Mouse (Mus musculus) midbrain, embryonic 15.5 days (tissue): ENCODE results near the gene Trim46. TPM values are rescaled to one million over a fixed set of nuclear protein-coding genes. Genes with fewer than 3 reads are reported as not detected.
"Not testable (repeated sequence)": the region's sequence is repeated elsewhere in the genome, so short reads cannot be mapped to it uniquely, and the experiment has no call there.

Source experiments
- ATAC-seq: fragments of 200-750 bp; cut with Nextera tagmentation; replicated peaks from 2 replicates; pipeline ENCODE4 v1.8.0; 2017; ENCODE audit warnings: moderate TSS enrichment
- H3K27ac ChIP-seq: fragments of 300-500 bp; sonication (generic); 2 replicates; pipeline ENCODE4 v1.5.1; 2015; ENCODE audit warnings: mild to moderate bottlenecking, inconsistent platforms
- H3K27me3 ChIP-seq: fragments of 300-500 bp; sonication (generic); replicated peaks from 2 replicates; pipeline ENCODE4 v1.6.1; 2015; ENCODE audit warnings: inconsistent platforms
- H3K36me3 ChIP-seq: fragments of 300-500 bp; sonication (generic); replicated peaks from 2 replicates; pipeline ENCODE4 v1.6.1; 2015; ENCODE audit warnings: inconsistent platforms
- H3K4me1 ChIP-seq: fragments of 300-500 bp; sonication (generic); 2 replicates; pipeline ENCODE4 v1.6.1; 2015; ENCODE audit warnings: inconsistent platforms
- H3K4me2 ChIP-seq: fragments of 300-500 bp; sonication (generic); 2 replicates; pipeline ENCODE4 v1.6.1; 2015; ENCODE audit warnings: inconsistent platforms, mild to moderate bottlenecking, moderate library complexity
- H3K4me3 ChIP-seq: fragments of 300-500 bp; sonication (generic); 2 replicates; pipeline ENCODE4 v1.5.1; 2015; ENCODE audit warnings: mild to moderate bottlenecking, inconsistent platforms
- H3K9ac ChIP-seq: fragments of 300-500 bp; sonication (generic); 2 replicates; pipeline ENCODE4 v1.6.1; 2015; ENCODE audit warnings: mild to moderate bottlenecking, inconsistent platforms
- H3K9me3 ChIP-seq: fragments of 300-500 bp; sonication (generic); 2 replicates; pipeline ENCODE4 v1.6.1; 2016; ENCODE audit warnings: inconsistent platforms
- WGBS: fragments of 180-500 bp; shearing (Covaris S2); methylation state at CpG from one replicate; pipeline ENCODE4 v1.1.7; 2015; ENCODE audit warnings: mixed read lengths; 5-methylcytosine and 5-hydroxymethylcytosine counted together
- polyA plus RNA-seq: library from polyadenylated mRNA; unstranded; fragments of >200 nt; fragmentation: Nextera tagmentation; extraction: Ambion mirVana; gene quantifications from 2 replicates; pipeline ENCODE4 v1.2.1, GENCODE M21; 2015

Gene Trim46
- polyA plus RNA-seq, 1 experiment from 2014 or later: 97.9 TPM

DNA sequence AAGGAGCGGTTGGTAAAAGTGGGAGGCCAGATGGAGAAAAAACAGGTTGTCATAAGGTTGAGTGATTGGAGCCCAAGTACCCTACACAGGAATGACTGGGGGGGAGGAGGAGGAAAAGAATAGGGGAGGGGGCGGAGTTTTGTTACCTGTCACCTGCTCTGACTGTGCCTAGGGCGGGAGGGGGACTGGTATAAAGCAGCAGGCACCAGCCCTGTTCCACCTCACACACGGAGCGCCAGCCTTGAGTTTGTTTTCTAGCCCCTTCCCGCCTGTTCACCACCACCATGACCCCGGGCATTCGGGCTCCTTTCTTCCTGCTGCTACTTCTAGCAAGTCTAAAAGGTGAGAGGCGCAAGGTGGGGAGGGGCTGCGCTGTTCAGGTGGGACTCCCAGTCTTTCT is 17.3 kb downstream of the Trim46 start, which contains the start of gene Muc1:
Muc1 (plus strand) TSS at position 222 of the 400 bp plus-strand sequence.
- ATAC-seq: no peak

DNA sequence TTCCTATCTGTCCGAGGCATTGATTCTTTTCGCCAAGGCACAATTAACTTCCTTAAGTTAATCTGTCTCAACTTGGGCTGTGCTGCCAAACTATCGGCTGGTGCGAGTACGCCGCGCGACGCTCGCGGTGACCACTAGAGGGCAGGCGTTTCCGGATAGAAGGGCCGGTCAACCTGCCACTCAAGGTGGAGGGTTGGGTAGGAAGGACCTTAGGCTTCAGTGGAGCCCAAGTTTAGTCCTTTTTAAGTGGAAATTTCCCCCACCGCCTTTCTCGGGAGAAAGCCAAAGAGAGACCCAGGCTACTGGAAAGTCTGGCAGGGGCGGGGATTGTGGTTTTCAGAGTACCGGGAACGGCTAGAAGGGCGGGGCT is 17.9 kb downstream of the Trim46 start:
- Histone ChIP-seq H3K9me3 (no peaks in the 10 kb centered on the region), H3K9ac (0 out of 2 replicates have a peak overlapping the region, but pooled peaks have one; percentile 3), H3K27me3 (no peaks in the 10 kb centered on the region), H3K4me2 (peak overlapping the region; percentile 65), H3K36me3 (no peaks in the 10 kb centered on the region), H3K4me3 (peak overlapping the region; percentile 37), H3K27ac (peak overlapping the region; percentile 86), H3K4me1 (peaks cover 57% of the 10 kb centered on the region)
- under 1% methylated on average over 20 of the region's 20 CpGs for WGBS
- ATAC-seq: peak; percentile 30; the same call in 1 of the 2 replicates

More for the DNA sequence above, 17.3 kb downstream of the Trim46 start, which contains the start of gene Muc1:
- Histone ChIP-seq H3K27me3 (no peaks in the 10 kb centered on the region), H3K9ac (0 out of 2 replicates have a peak within 1 kb of the TSS, but pooled peaks have one; percentile 3), H3K4me1 (peaks cover 50% of the 10 kb centered on the region), H3K4me3 (peak within 1 kb of the TSS; percentile 37), H3K9me3 (no peaks in the 10 kb centered on the region), H3K36me3 (no peaks in the 10 kb centered on the region), H3K4me2 (peak within 1 kb of the TSS; percentile 65), H3K27ac (peak within 1 kb of the TSS; percentile 86)
- WGBS: 34% methylated on average over 10 of the region's 10 CpGs

DNA sequence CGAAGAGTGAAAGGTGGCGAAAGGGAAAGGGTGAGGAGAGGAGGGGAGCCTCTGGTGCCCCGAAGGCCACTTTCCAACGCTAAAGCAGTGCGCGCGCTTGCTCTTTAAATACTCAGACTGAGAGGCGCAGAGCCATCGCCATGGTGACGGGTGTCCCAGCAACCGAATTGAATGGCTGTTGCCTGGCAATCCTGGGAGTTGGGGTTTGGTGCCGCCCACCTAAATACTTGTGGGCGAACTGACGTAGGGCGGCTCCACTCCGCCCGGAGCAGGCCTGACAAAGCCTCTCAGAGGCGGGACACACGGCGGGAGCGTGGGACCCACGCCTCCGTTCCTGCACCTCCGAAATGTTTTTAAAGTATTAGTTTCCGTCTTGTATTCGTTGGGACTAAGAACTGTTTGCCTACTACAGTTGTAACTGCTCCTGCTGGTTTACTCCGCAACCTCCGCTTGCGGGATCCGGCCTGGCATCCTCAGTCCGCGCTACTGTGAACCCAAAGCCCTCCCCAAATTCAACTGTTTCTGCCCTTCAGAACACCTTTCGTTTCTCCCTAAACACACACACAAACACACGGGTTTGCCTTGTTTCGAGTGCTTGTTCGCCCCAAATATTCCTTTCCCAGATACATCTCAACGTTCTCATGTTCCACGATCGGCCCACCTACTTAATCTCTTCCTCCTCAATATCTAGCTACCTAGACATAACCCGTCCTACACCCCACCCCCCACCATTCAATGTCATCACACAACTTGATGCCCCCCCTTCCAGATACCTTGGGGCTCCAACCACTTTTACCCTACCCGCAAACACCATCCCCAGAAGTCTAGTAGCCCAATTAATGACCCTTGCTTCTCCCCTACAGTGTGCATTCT is 18.6 kb downstream of the Trim46 start:
- no peaks in the 10 kb centered on the region for H3K36me3 ChIP-seq
- WGBS: 2% methylated on average over 41 of the region's 41 CpGs
- no peaks in the 10 kb centered on the region for H3K27me3 ChIP-seq
- ATAC-seq: peak; percentile 78
- H3K27ac ChIP-seq: peak overlapping the region; percentile 86
- peak overlapping the region; percentile 65 for H3K4me2 ChIP-seq
- H3K4me3 ChIP-seq: peak overlapping the region; percentile 37
- peaks cover 60% of the 10 kb centered on the region for H3K4me1 ChIP-seq
- H3K9ac ChIP-seq: peak overlapping the region; percentile 52
- no peaks in the 10 kb centered on the region for H3K9me3 ChIP-seq

DNA sequence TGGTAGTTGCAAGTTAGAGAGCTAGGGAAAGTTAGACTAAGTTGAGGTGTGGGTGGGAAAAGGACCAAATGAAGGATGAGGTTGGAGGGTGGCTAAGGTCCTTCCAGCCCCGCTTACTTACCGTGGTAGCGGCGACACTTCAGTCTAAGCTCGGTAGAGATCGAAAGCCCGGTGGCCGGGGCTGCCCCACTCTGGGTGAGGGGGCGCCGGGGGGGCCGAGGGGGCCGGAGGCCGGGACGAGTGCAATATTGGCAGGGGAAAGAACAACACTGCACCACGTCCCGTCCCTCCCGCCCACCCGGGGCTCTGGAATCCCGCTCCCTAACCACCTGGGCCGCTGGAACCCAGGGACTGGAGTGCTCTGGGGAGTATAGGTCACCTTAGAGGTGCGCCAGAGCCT is 19.2 kb downstream of the Trim46 start, which contains the start of gene Mtx1:
Mtx1 (minus strand) TSS at position 189 of the 400 bp plus-strand sequence.
- no peak for ATAC-seq
- H3K27me3 ChIP-seq: no peaks in the 10 kb centered on the region
- peaks cover 60% of the 10 kb centered on the region for H3K4me1 ChIP-seq
- H3K4me3 ChIP-seq: peak within 1 kb of the TSS; percentile 37
- H3K4me2 ChIP-seq: peak within 1 kb of the TSS; percentile 65
- 4% methylated on average over 21 of the region's 21 CpGs for WGBS
- peak within 1 kb of the TSS; percentile 86 for H3K27ac ChIP-seq
- H3K36me3 ChIP-seq: no peaks in the 10 kb centered on the region
- peak within 1 kb of the TSS; percentile 52 for H3K9ac ChIP-seq
- H3K9me3 ChIP-seq: no peaks in the 10 kb centered on the region

DNA sequence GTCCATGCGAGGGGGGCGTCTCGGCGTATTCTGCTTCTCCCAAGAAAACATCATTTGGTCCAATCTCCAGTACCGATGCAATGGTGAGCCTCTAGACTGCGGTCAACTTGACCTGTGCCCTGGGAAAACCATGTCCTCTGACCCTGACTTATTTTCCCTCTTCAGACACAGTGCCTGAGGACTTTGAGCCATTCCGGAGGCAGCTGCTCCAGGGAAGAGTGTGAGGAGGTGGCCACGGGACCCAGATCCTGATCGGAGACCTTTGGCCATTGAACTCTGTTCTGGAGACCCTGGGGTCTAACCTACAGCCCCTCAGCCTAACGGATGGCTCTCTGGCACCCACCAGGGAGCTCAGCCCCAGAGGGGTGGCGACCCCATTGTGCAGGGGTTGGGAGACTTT is 19.7 kb downstream of the Trim46 start:
- Histone ChIP-seq H3K4me3 (peak overlapping the region; percentile 37), H3K36me3 (no peaks in the 10 kb centered on the region), H3K4me1 (peaks cover 60% of the 10 kb centered on the region), H3K9ac (peak overlapping the region; percentile 52), H3K27ac (peak overlapping the region; percentile 86), H3K4me2 (peak overlapping the region; percentile 65), H3K27me3 (no peaks in the 10 kb centered on the region), H3K9me3 (no peaks in the 10 kb centered on the region)
- 10% methylated on average over 11 of the region's 11 CpGs for WGBS
- ATAC-seq: no peak

DNA sequence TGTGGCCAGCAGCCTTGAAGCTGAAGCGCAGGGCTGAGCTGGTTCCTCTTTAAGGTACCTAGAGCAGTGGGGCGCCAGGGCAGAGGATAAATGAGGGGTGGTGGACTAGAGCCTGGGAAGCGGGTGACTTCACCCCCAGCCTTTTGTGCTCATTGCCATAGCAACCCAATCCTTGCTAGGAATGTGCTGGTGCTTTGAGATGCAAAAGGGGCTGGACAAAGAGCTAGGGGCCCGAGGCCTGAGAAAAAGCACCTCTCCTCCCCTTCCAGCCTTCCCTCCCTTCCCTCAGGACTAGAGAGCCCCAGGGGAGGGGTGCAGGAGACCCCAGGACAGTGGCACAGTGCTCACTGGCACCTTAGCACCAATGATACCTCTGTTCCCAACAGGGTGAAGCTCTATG is 20.2 kb downstream of the Trim46 start:
- H3K9ac ChIP-seq: peak overlapping the region; percentile 52
- H3K9me3 ChIP-seq: no peaks in the 10 kb centered on the region
- no peaks in the 10 kb centered on the region for H3K27me3 ChIP-seq
- peak; percentile 52 for ATAC-seq
- H3K36me3 ChIP-seq: no peaks in the 10 kb centered on the region
- peak overlapping the region; percentile 86 for H3K27ac ChIP-seq
- 19% methylated on average over 4 of the region's 4 CpGs for WGBS
- H3K4me2 ChIP-seq: peak overlapping the region; percentile 65
- H3K4me3 ChIP-seq: peak overlapping the region; percentile 37
- peaks cover 60% of the 10 kb centered on the region for H3K4me1 ChIP-seq

DNA sequence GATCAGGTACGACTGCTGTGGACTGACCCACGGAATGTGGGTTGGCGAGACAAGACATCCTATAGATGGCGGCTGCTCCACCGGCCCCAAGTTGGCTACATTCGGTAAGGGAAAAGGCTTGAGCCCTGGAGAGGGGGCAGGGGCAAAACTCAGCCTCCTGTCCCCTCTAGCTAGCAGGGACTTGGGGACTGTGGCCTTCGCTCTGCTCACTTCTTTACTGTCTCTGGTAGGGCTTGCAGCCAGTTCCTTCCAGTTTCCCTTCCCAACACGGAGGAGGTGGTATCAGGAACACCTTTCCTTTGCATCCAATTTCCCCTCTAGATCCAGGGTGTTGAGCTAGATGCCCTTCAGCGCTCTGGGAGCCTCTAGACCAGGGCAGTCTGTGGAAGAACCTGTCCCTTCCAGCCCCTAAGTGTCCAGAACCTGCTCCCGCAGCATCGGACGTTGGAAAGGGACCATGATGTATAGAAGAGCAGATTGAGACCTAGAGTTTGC is 20.7 kb downstream of the Trim46 start:
- 11% methylated on average over 12 of the region's 12 CpGs for WGBS
- H3K9ac ChIP-seq: peak overlapping the region; percentile 52
- peak overlapping the region; percentile 65 for H3K4me2 ChIP-seq
- no peak for ATAC-seq
- H3K4me1 ChIP-seq: peaks cover 60% of the 10 kb centered on the region
- H3K36me3 ChIP-seq: no peaks in the 10 kb centered on the region
- H3K27ac ChIP-seq: peak overlapping the region; percentile 86
- H3K4me3 ChIP-seq: peak overlapping the region; percentile 37
- no peaks in the 10 kb centered on the region for H3K27me3 ChIP-seq
- H3K9me3 ChIP-seq: no peaks in the 10 kb centered on the region

DNA sequence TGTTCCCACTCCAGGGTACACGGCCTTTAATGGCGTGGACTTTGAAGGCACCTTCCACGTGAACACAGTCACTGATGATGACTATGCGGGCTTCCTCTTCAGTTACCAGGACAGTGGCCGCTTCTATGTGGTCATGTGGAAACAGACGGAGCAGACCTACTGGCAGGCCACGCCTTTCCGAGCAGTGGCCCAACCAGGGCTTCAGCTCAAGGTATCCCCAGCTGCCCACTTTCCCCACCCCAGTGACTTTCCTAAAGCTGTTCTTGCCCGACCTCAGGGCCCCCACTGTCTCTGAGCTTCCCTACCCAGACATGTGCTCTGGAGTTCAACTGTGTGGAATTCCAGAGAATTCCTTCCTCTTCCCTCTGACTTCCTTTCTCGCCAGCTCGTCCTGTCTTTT is 21.3 kb downstream of the Trim46 start:
- Histone ChIP-seq H3K4me2 (peak overlapping the region; percentile 65), H3K4me1 (peaks cover 60% of the 10 kb centered on the region), H3K27me3 (no peaks in the 10 kb centered on the region), H3K9me3 (no peaks in the 10 kb centered on the region), H3K36me3 (no peaks in the 10 kb centered on the region), H3K4me3 (peak overlapping the region; percentile 37), H3K27ac (peak overlapping the region; percentile 86), H3K9ac (peak overlapping the region; percentile 52)
- 24% methylated on average over 11 of the region's 11 CpGs for WGBS
- ATAC-seq: no peak

DNA sequence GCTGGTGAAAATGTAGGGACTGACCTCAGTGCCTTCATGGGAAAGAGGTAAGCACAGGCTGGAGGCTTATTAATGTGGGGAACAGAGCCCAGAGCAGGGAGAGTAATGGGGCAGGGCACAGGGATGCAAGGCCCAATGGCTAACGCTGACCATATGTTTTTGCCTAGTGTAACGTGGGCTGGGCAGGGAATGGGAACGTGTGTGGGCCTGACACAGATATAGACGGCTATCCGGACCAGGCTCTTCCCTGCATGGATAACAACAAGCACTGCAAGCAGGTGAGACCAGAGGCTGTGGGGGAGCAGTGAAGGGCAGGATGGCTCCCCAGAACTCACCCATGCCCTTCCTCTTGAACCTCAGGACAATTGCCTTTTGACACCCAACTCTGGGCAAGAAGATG is 24.9 kb downstream of the Trim46 start:
- Histone ChIP-seq H3K4me2 (no peak overlapping the region), H3K27me3 (no peaks in the 10 kb centered on the region), H3K9ac (no peak overlapping the region), H3K4me1 (peaks cover 46% of the 10 kb centered on the region), H3K36me3 (no peaks in the 10 kb centered on the region), H3K4me3 (no peak overlapping the region), H3K27ac (0 out of 2 replicates have a peak overlapping the region, but pooled peaks have one; percentile 8), H3K9me3 (no peaks in the 10 kb centered on the region)
- 70% methylated on average over 5 of the region's 5 CpGs for WGBS
- no peak for ATAC-seq

DNA sequence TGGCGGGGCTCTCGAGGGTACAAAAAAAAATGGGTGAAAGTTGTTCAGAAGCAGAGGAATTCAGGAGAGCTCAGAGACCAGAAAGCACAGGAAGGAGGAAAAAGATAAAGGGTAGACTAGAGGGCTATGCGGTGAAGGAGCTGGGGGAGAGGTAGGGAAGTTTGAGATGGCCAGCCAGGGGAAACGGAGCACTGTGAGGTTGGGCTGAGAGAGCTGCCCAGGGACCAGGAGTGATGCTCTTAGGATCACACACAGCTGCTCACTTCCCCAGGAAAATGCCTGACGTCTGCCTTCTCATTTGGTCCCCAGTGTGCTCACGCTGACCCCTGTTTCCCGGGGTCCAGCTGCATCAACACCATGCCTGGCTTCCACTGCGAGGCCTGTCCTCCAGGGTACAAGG is 26.6 kb downstream of the Trim46 start:
- no peak overlapping the region for H3K4me3 ChIP-seq
- no peaks in the 10 kb centered on the region for H3K9me3 ChIP-seq
- H3K27me3 ChIP-seq: no peaks in the 10 kb centered on the region
- H3K4me2 ChIP-seq: no peak overlapping the region
- H3K36me3 ChIP-seq: no peaks in the 10 kb centered on the region
- whole genome bisulfite sequencing: 51% methylated on average over 8 of the region's 8 CpGs
- no peak for ATAC-seq
- no peak overlapping the region for H3K9ac ChIP-seq
- H3K27ac ChIP-seq: peak overlapping the region; percentile 7; the same call in 1 of the 2 replicates
- peaks cover 46% of the 10 kb centered on the region for H3K4me1 ChIP-seq

DNA sequence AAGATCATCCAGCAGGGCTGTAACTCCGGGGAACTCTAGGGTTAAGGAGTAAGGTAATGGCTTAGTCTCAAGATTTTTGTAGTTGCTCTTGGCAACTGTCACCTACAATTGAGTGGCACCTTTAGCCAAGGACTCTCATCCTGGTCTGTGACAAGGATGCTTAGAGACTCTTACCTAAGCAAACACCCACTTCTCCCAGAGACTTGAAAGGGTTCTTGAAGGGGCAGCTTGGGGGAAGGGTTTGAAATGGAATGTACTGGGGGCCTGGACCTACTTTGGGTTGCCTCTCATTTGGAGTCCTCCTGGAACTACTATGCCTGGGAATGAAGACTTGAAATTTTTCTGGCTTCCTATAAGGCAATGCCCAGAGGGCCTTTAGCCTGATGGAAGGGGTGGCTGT is 27.8 kb downstream of the Trim46 start:
- Histone ChIP-seq H3K4me3 (no peak overlapping the region), H3K9me3 (no peaks in the 10 kb centered on the region), H3K4me1 (peaks cover 35% of the 10 kb centered on the region), H3K27me3 (no peaks in the 10 kb centered on the region), H3K36me3 (no peaks in the 10 kb centered on the region), H3K9ac (no peak overlapping the region), H3K4me2 (no peak overlapping the region), H3K27ac (no peak overlapping the region)
- ATAC-seq: no peak
- 74% methylated on average over 1 of the region's 1 CpGs for WGBS

DNA sequence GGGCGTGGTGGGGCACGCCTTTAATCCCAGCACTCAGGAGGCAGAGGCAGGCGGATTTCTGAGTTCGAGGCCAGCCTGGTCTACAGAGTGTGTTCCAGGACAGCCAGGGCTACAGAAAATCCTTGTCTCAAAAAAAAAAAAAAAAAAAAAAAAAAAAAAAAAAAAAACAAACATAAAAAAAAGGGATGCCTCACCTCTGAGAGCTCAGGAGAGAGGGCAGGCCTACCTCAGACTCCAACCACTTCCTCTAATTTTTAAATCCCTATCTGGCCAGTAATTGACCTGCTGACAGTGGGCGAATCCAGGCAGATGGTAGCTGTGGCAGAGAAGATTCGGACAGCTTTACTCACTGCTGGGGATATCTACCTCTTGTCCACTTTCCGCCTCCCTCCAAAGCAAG is 29.7 kb downstream of the Trim46 start:
- H3K9ac ChIP-seq, H3K4me3 ChIP-seq, H3K27me3 ChIP-seq, H3K9me3 ChIP-seq, H3K27ac ChIP-seq, H3K36me3 ChIP-seq, ATAC-seq: not testable (repeated sequence)
- Histone ChIP-seq H3K4me1 (peaks cover 42% of the 10 kb centered on the region), H3K4me2 (peak overlapping the region; percentile 88; the same call in 1 of the 2 replicates)
- WGBS: 66% methylated on average over 7 of the region's 7 CpGs
